Mouse (Mus musculus): ENCODE measurements around the gene Ugcg.
"Not testable (repeated sequence)": the region's sequence is repeated elsewhere in the genome, so short reads cannot be mapped to it uniquely, and the experiment has no call there.

Ugcg gene

DNA sequence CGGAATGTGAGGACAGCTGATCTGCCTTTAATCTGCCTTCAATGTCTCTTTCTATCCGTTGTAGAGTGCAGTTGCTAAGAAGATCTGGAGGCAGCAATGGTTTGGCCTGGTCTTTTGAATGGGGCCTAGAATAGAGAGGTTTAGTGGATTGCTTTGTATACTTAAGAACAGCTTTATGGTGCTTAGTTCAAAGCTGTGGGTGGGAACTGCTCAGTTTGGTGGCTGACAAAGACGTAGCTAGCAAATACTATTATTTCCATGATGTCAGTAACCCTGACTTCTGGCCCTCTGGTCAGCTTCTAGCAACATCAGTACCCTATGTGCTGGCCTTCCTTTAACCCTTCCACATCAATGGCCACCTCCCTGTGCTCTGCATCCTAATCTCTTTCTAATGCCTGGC lies 68.8 kb downstream of the Ugcg start:
- no peak for DNase-seq (ENCODE audit: low spot score in 2 of 2)

DNA sequence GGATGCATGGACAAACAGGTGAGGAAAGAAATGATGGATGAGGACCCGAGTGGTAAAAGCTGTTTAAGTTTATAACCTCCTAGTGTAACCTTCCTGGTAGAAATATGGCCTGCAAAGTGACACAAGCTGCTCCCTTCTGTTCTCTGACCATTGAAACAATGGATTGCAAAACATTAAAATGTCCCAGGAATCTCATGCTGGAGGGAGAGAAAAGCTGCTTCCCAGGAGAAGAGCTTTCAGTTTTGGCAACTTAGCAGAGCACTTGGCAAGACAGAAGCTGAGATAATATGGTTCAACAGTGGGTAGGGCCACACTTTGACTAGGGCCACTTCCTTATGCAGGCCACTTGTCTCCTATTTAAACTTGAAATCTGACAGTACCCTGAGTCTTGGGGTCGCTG lies 69.7 kb downstream of the Ugcg start:
- DNase-seq (ENCODE audit: low spot score in 2 of 2) = no peak

DNA sequence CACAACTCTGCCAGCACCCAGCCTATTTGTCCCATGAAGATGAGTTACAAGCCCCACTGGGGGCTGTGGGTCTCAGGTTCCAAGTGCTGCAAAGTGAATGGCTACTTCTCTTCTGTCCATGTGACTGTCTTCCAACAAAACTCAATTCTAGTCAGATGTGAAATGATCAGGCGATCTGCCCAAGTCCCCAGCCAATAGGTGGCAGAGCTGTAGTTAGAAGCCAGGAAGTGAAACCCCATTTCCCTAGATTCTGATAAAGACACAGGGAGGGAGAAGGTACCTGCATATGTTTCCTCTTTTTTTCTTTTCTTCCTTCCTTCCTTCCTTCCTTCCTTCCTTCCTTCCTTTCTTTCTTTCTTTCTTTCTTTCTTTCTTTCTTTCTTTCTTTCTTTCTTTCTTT lies 70.7 kb downstream of the Ugcg start:
- DNase-seq (ENCODE audit: low spot score in 2 of 2) = no peak

DNA sequence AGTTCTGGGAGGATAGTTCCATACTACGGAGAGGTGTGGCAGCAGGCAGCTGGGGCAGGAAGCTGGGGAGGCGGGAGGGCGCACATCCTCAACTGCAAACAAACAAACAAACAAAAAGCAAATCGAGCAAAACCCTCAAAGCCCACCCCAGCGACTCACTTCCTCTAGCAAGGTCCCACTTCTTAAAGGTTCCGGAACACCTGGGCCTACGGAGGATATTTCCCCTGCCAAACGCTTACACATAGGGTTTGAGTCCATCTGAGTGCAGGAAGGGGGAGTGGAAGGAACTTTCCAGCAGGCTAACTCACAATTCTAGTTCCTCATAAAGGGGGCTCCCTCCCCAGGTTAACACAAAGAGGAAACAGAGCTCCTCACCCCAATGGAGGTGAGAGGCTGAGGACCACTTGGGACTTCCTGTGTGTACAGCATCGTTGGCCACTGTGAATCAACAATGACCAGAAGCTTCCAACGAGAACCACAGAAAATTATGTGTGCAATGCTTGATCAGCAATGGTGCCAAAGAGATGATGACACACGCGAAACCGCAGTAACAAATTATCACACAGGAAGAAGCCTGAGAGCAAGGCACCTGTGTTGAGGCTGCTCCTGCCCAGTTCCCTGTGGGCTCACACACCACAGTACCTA lies 71.9 kb downstream of the Ugcg start:
- DNase-seq (ENCODE audit: low spot score in 2 of 2) = no peak

DNA sequence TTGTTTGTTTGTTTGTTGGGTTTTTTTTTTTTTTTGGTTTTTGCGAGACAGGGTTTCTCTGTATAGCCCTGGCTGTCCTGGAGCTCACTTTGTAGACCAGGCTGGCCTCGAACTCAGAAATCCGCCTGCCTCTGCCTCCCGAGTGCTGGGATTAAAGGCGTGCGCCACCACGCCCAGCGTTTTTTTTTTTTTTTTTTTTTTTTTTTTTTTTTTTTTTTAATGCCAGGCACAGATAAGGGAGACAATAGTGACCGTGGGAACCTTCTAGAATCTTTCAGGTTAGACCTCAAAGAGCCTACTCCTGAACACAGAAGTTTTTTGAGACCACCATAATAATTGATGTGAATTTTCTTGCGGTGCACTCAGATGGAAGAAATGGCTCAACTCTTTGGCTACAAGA lies 72.5 kb downstream of the Ugcg start:
- not testable (repeated sequence) for DNase-seq (ENCODE audit: low spot score in 2 of 2)

DNA sequence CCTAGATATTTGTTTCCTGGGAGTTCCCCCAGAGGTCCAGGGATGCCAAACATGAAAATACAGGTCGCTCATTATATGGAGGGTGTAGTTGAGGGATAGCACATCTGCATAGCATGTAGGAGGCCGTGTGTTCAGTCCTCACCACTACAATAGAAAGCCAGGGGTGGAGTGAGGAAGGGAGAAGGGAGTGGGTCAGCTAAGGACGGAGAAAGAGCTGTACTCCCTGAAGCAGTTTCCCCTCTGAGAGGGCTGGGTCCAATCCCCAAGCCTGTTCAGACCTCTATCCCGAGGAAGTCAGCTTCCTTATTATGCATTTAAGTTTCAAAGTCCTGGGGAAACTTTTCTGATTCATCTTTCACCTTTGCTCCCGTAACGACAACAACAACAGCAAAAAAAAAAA lies 73.1 kb downstream of the Ugcg start:
- no peak for DNase-seq (ENCODE audit: low spot score in 2 of 2)

DNA sequence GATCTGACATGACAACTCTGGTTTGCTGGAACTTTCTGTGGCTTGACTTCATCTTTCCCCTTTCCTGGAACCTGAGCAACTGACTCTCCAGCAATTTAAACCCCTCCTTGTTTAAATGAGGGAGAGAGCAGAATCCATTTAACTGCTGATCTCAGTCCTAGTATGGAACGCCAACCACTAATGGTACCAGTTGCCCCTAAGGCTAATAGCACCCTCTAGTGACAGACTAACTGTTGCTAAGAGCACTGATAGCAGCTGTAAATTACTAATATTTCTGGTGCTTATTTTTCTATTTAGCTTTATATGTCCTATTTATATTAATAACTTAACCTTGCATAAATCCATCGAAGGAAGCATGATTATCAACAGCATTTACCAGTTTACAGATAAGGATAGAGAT lies 74.4 kb downstream of the Ugcg start:
- DNase-seq (ENCODE audit: low spot score in 2 of 2) = no peak

DNA sequence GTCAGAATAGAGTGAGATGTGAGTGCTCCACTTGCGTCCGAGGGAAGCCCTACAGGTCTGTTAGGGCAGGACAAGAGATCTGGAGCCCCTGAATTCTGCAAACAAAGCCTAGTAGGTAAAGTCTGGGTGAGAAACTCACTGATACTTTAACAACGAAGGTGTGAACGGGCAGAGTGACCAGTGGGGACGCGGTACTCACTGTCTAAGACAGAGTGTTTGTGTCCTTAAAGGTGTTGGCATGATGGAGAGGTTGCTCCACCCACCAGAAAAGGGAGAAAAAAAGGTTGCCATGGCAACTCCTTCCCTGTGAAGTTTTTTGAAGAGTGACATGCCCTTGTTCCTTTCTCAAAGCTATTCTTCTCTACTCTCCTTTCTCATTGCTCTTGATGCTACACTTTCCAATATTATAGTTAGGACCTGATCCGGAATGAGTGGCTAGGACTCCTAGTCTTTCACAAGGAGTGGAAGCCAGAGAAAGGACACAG lies 75.6 kb downstream of the Ugcg start:
- no peak for DNase-seq (ENCODE audit: low spot score in 2 of 2)

DNA sequence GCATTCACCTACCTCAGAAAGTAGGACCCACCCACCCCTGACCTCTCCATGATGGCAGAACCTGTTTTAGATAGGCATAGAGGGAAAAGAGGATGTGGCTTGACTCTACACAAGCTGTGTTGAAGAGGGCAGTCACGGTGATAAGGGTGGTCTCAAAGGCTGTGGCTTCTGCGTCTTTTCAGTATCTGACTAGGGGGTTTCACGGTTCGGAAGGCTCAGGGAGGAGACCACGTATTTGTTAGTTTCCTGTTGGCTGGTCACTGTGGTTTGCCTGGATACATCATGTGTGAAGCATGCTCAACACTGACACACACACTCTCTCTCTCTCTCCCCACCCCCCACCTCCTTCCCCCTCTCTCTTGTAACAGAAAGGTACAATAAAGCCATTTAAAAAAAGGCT lies 76.1 kb downstream of the Ugcg start:
- DNase-seq (ENCODE audit: low spot score in 2 of 2) = no peak

DNA sequence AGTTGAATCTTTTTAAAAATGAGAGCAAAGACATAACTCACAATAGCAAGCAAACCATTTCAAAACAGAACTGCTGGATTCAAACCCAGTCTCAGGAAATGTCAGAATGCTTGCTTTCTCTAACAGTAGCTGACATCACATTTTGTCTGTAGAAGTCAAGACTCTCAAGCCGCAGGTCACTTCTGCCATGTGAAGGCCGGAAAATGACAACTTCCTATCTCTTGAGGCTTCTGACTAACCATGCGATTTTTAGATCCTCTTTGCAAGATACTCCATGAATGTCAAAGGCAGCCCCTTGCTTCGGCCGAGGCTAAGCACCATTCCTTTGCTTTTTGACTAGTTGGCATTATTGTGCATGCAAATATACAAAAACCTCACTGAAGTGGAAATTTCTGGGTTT lies 76.6 kb downstream of the Ugcg start:
- DNase-seq (ENCODE audit: low spot score in 2 of 2) = no peak
